Mouse (Mus musculus) megakaryocyte-erythroid progenitor cell, adult 5-6 weeks (primary cell): Measurements from ENCODE around the gene Olfr1208. TPM values are rescaled to one million over a fixed set of nuclear protein-coding genes. Genes with fewer than 3 reads are reported as not detected.

Source experiments
- ATAC-seq: replicated peaks from 2 replicates; pipeline ENCODE4 v1.8.0; 2016; ENCODE audit warnings: mild to moderate bottlenecking, inconsistent platforms; ENCODE audit not compliant: severe bottlenecking, poor library complexity, low FRiP score, low TSS enrichment
- total RNA-seq, 2 experiments: library from RNA; stranded (forward) in 1 of 2; stranded (reverse) in 1 of 2; fragments of 200-1000, 215-1000 nt in 1 of 2; fragments of >200 nt in 1 of 2; fragmentation: Nextera tagmentation in 1 of 2; gene quantifications; 2 replicates each; pipeline ENCODE4 v1.2.3; 2014 to 2017

The Olfr1208 gene
- not detected in 2 replicates for total RNA-seq (2014; fragmentation: Nextera tagmentation)
- total RNA-seq (2017): not detected in 2 replicates

DNA sequence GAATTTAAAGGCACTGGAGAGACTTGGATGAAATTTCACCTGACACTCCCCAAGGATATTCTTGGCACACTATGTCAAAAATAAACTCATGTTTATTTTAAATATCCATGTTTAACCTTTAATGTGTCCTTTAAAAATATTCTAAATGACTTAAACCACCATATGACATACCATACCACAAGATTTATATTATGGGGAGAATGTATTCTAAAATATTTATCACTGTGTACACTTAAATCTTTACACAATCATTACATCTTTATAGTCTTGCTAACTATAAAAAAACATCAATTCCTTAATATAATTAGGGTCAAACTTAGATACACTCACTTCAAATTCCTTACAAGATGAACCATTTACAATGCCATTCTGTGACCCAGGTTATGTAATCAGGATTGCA lies at the start of gene Olfr1208:
Gene Olfr1208 (minus strand): TSS at position 101 of the 400 bp plus-strand sequence.
- ATAC-seq: no peak

DNA sequence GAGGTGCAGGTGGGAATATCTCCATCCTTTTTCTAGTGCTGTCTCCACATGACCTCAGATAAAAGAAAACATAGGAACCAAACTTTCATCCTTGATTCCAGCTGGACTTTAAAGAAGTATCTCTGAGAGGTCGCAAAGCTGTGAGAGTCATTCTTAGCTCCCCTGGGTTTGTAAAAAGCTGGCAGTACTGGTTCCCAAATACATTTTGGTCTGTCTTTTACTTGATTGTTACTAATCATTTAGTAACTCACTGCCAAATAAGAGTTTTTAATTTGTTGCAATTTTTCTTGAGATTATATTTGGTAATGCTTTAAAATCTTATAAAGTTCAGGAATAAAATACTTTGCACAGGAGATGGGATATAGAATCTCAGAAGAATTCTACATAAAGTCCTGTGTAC lies 35.9 kb upstream of the Olfr1208 start, which contains the start of gene Olfr1211:
Gene Olfr1211 (minus strand): TSS at position 101 of the 400 bp plus-strand sequence.
- ATAC-seq: no peak

DNA sequence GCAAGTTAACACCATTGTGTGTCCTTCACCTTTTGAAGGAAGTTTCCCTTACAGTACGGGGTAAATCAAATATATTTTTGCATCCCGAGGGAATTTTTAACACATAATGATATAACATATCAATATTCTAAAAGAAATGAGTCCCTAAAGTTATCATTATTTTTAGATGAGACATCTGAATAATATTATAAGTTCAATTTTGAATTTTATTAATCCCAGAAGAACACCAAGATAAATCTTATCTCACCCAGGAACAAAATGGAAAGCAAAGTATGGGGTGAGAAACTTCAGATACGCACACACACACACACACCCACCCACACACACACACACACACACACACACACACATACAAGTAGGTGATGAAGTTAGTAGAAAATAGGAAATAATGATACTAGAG lies 12.9 kb upstream of the Olfr1208 start, which contains the start of gene Olfr1209:
Gene Olfr1209 (minus strand): TSS at position 101 of the 400 bp plus-strand sequence.
- ATAC-seq: no peak

DNA sequence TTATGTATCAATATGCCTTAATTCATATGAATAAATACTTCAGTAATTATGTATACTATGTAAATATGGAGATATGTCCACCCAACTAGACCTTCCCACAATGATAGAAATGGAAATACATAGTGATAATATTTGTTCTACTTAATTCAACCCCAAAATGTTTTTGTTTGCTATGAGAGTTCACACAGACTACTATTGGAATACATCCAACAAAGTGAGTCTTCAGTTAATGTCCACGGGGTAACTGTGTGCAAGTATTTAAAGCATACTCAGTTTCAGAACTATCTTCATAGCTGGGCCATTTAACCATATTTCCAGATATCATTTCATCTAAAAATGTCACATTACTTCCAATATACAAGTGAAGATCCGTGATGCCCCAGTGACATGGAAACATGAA lies 39.2 kb downstream of the Olfr1208 start, which contains the start of gene Olfr1206:
Gene Olfr1206 (plus strand): TSS at position 301 of the 400 bp plus-strand sequence.
- ATAC-seq: no peak

DNA sequence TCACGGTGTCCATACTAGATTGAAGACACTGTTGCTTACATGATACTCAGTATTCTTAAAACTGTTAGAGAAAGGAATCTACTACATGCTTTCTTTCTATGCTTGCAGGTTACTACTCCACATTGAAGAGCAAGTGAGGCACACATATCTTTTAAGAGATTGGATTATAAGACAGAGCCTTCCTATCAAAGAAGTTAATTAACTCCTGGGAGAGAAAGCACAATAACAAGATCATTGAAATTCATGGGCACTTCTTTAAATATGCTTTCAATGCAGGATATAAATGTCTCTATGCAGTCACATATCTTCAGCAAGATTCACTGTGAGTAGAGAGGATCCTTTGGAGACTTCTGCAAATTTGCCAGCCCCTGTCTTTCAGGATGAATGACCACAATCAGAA lies 53.1 kb downstream of the Olfr1208 start, which contains the start of gene Olfr1204:
Gene Olfr1204 (plus strand): TSS at position 301 of the 400 bp plus-strand sequence.
- no peak for ATAC-seq

Other genes with a start within 250 kb of the Olfr1208 start
- gene Olfr1193, start 226.7 kb downstream of the Olfr1208 start, total RNA-seq (2014; fragmentation: Nextera tagmentation): not detected in 2 replicates
- not detected in 2 replicates for gene Olfr1193, start 226.7 kb downstream of the Olfr1208 start, total RNA-seq (2017)
- gene Olfr1195, start 213.1 kb downstream of the Olfr1208 start, total RNA-seq (2014; fragmentation: Nextera tagmentation): not detected in 2 replicates
- gene Olfr1195, start 213.1 kb downstream of the Olfr1208 start, total RNA-seq (2017): not detected in 2 replicates
- gene Olfr1196, start 197.7 kb downstream of the Olfr1208 start, total RNA-seq (2014; fragmentation: Nextera tagmentation): not detected in 2 replicates
- gene Olfr1196, start 197.7 kb downstream of the Olfr1208 start, total RNA-seq (2017): not detected in 2 replicates
- gene Olfr1197, start 169.9 kb downstream of the Olfr1208 start, total RNA-seq (2014; fragmentation: Nextera tagmentation): not detected in 2 replicates
- not detected in 2 replicates for gene Olfr1197, start 169.9 kb downstream of the Olfr1208 start, total RNA-seq (2017)
- not detected in 2 replicates for gene Olfr1198, start 150.9 kb downstream of the Olfr1208 start, total RNA-seq (2014; fragmentation: Nextera tagmentation)
- not detected in 2 replicates for gene Olfr1198, start 150.9 kb downstream of the Olfr1208 start, total RNA-seq (2017)
- gene Olfr1199, start 141.8 kb downstream of the Olfr1208 start, total RNA-seq (2014; fragmentation: Nextera tagmentation): not detected in 2 replicates
- not detected in 2 replicates for gene Olfr1199, start 141.8 kb downstream of the Olfr1208 start, total RNA-seq (2017)
- gene Olfr1200, start 131.8 kb downstream of the Olfr1208 start, total RNA-seq (2014; fragmentation: Nextera tagmentation): not detected in 2 replicates
- gene Olfr1200, start 131.8 kb downstream of the Olfr1208 start, total RNA-seq (2017): not detected in 2 replicates
- gene Olfr1201, start 109.3 kb downstream of the Olfr1208 start, total RNA-seq (2014; fragmentation: Nextera tagmentation): not detected in 2 replicates
- gene Olfr1201, start 109.3 kb downstream of the Olfr1208 start, total RNA-seq (2017): not detected in 2 replicates
- not detected in 2 replicates for gene Olfr1202, start 87.8 kb downstream of the Olfr1208 start, total RNA-seq (2014; fragmentation: Nextera tagmentation)
- not detected in 2 replicates for gene Olfr1202, start 87.8 kb downstream of the Olfr1208 start, total RNA-seq (2017)
- not detected in 2 replicates for gene Olfr1205, start 72.6 kb downstream of the Olfr1208 start, total RNA-seq (2014; fragmentation: Nextera tagmentation)
- gene Olfr1205, start 72.6 kb downstream of the Olfr1208 start, total RNA-seq (2017): not detected in 2 replicates
- gene Olfr1204, start 53.0 kb downstream of the Olfr1208 start, total RNA-seq (2014; fragmentation: Nextera tagmentation): not detected in 2 replicates
- not detected in 2 replicates for gene Olfr1204, start 53.0 kb downstream of the Olfr1208 start, total RNA-seq (2017)
- gene Olfr1206, start 39.1 kb downstream of the Olfr1208 start, total RNA-seq (2014; fragmentation: Nextera tagmentation): not detected in 2 replicates
- gene Olfr1206, start 39.1 kb downstream of the Olfr1208 start, total RNA-seq (2017): not detected in 2 replicates
- gene Olfr1209, start 12.8 kb upstream of the Olfr1208 start, total RNA-seq (2014; fragmentation: Nextera tagmentation): not detected in 2 replicates
- gene Olfr1209, start 12.8 kb upstream of the Olfr1208 start, total RNA-seq (2017): not detected in 2 replicates
- not detected in 2 replicates for gene Olfr1211, start 35.8 kb upstream of the Olfr1208 start, total RNA-seq (2014; fragmentation: Nextera tagmentation)
- not detected in 2 replicates for gene Olfr1211, start 35.8 kb upstream of the Olfr1208 start, total RNA-seq (2017)
- not detected in 2 replicates for gene Olfr1212, start 51.7 kb upstream of the Olfr1208 start, total RNA-seq (2014; fragmentation: Nextera tagmentation)
- gene Olfr1212, start 51.7 kb upstream of the Olfr1208 start, total RNA-seq (2017): not detected in 2 replicates
- gene Gm13762, start 78.0 kb upstream of the Olfr1208 start, total RNA-seq (2014; fragmentation: Nextera tagmentation): not detected in 2 replicates
- not detected in 2 replicates for gene Gm13762, start 78.0 kb upstream of the Olfr1208 start, total RNA-seq (2017)
- gene Olfr1214, start 90.3 kb upstream of the Olfr1208 start, total RNA-seq (2014; fragmentation: Nextera tagmentation): not detected in 2 replicates
- not detected in 2 replicates for gene Olfr1214, start 90.3 kb upstream of the Olfr1208 start, total RNA-seq (2017)
- not detected in 2 replicates for gene Olfr1215, start 104.7 kb upstream of the Olfr1208 start, total RNA-seq (2014; fragmentation: Nextera tagmentation)
- not detected in 2 replicates for gene Olfr1215, start 104.7 kb upstream of the Olfr1208 start, total RNA-seq (2017)
- gene Olfr1216, start 116.0 kb upstream of the Olfr1208 start, total RNA-seq (2014; fragmentation: Nextera tagmentation): not detected in 2 replicates
- not detected in 2 replicates for gene Olfr1216, start 116.0 kb upstream of the Olfr1208 start, total RNA-seq (2017)
- gene Olfr1217, start 129.8 kb upstream of the Olfr1208 start, total RNA-seq (2014; fragmentation: Nextera tagmentation): not detected in 2 replicates
- not detected in 2 replicates for gene Olfr1217, start 129.8 kb upstream of the Olfr1208 start, total RNA-seq (2017)
- not detected in 2 replicates for gene Olfr1218, start 158.9 kb upstream of the Olfr1208 start, total RNA-seq (2014; fragmentation: Nextera tagmentation)
- gene Olfr1218, start 158.9 kb upstream of the Olfr1208 start, total RNA-seq (2017): not detected in 2 replicates
- gene Olfr1219, start 181.2 kb upstream of the Olfr1208 start, total RNA-seq (2014; fragmentation: Nextera tagmentation): not detected in 2 replicates
- gene Olfr1219, start 181.2 kb upstream of the Olfr1208 start, total RNA-seq (2017): not detected in 2 replicates
- not detected in 2 replicates for gene Olfr1220, start 204.5 kb upstream of the Olfr1208 start, total RNA-seq (2014; fragmentation: Nextera tagmentation)
- not detected in 2 replicates for gene Olfr1220, start 204.5 kb upstream of the Olfr1208 start, total RNA-seq (2017)
- gene Olfr1221, start 215.0 kb upstream of the Olfr1208 start, total RNA-seq (2014; fragmentation: Nextera tagmentation): not detected in 2 replicates
- not detected in 2 replicates for gene Olfr1221, start 215.0 kb upstream of the Olfr1208 start, total RNA-seq (2017)
- gene Olfr1222, start 230.7 kb upstream of the Olfr1208 start, total RNA-seq (2014; fragmentation: Nextera tagmentation): not detected in 2 replicates
- gene Olfr1222, start 230.7 kb upstream of the Olfr1208 start, total RNA-seq (2017): not detected in 2 replicates
- not detected in 2 replicates for gene Olfr1223, start 249.2 kb upstream of the Olfr1208 start, total RNA-seq (2014; fragmentation: Nextera tagmentation)
- gene Olfr1223, start 249.2 kb upstream of the Olfr1208 start, total RNA-seq (2017): not detected in 2 replicates